Mouse (Mus musculus): ENCODE data around the gene Pgghg.

DNA sequence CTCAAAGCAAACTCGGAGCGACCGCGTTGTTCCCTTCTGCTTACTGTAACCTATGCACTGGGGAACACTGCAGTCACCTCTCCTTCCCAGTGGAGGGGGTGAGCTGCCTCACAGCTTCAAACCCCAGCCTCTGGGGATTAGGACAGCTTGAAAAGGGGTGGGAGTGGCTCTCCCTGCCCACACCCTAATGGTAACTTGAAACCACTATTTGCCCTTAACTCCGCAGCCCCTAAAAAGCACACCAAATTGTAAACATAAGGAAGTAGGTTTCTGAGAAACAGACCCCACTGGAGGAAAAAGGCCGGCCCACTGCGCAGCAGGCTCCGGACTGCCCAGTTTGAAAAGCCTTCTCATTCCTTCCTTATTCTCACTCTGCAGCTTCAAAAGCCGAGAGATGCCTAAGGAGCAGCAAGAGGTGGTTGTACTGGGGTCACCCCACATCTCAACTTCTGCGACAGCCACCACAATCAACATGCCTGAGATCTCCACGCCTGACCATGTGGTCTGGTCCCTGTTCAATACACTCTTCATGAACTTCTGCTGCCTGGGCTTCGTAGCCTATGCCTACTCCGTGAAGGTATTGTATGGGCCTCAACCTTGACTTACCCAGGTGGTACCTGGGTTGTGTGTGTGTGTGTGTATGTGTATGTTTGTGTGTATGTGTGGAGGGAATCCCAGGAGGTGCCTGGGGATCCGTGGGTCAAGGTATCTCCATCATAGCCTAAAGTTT lies 26.8 kb downstream of the Pgghg start:
- TF ChIP-seq CTCF (IDR thresholded peaks at IDR 0.05; ENCODE audit: low read depth), result no peak
- no peak for TF ChIP-seq EP300 (IDR thresholded peaks at IDR 0.05; ENCODE audit: low read depth)

Measured in liver, postnatal 0 days (tissue).